Mouse (Mus musculus): ENCODE measurements around the gene Ly75. TPM values are rescaled to one million over a fixed set of nuclear protein-coding genes. Genes with fewer than 3 reads are reported as not detected.

Ly75 gene
- total and polyA plus RNA-seq, 3 experiments: 0.37 to 0.68 (median 0.57) TPM

GRCm38 (mm10) chr2:60260621-60261350 is 122.3 kb downstream of the Ly75 start:
- Histone ChIP-seq H3K27me3 (ENCODE audit: control insufficient read depth, insufficient read depth, low read length) (no peaks in the 10 kb centered on the region), H3K9ac (ENCODE audit: low read depth, low read length) (no peak overlapping the region), H3K4me3 (no peak overlapping the region), H3K27ac (no peak overlapping the region), H3K4me1 (ENCODE audit: control insufficient read depth, insufficient read depth, low read length) (no peaks in the 10 kb centered on the region), H3K36me3 (ENCODE audit: control insufficient read depth, insufficient read depth, low read length) (no peaks in the 10 kb centered on the region), H3K79me2 (replicated peaks; ENCODE audit: control insufficient read depth, insufficient read depth, low read length) (no peaks in the 10 kb centered on the region; the same call in 1 of the 2 replicates)
- TF ChIP-seq EP300 (IDR thresholded peaks at IDR 0.05; ENCODE audit: insufficient read depth, low read depth, low read length) (no peak), CTCF (IDR thresholded peaks at IDR 0.05) (no peak), POLR2A (IDR thresholded peaks at IDR 0.05; ENCODE audit: insufficient read depth, low read depth, low read length) (no peak)
- WGBS: 73% methylated on average over 5 of the region's 5 CpGs
- intact Hi-C loops (cut with DNase I): no loop called here
- no peak for DNase-seq

DNA sequence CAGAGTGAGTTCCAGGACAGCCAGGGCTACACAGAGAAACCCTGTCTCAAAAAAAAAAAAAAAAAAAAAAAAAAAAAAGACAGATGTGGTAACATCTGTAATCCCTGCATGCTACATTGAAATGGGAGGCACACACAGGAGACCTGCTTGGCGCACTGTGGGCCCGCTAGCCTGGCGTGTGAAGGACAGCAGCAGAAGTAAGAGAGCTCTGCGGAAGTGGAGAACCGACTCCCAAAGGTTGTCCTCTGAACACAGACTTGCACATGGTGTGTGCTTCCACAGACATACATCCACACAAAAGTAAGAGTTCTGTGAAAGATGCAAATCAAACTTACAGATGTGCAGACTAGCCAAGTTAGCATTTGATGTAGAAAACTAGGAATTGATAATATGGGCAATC is 123.9 kb downstream of the Ly75 start:
- TF ChIP-seq EP300 (IDR thresholded peaks at IDR 0.05; ENCODE audit: insufficient read depth, low read depth, low read length) (no peak), CTCF (IDR thresholded peaks at IDR 0.05) (no peak), POLR2A (IDR thresholded peaks at IDR 0.05; ENCODE audit: insufficient read depth, low read depth, low read length) (no peak)
- no peak for DNase-seq
- no peaks in the 10 kb centered on the region for H3K36me3 ChIP-seq (ENCODE audit: control insufficient read depth, insufficient read depth, low read length)
- intact Hi-C loops (cut with DNase I): no loop called here
- H3K79me2 ChIP-seq (replicated peaks; ENCODE audit: control insufficient read depth, insufficient read depth, low read length): no peaks in the 10 kb centered on the region; the same call in 1 of the 2 replicates
- no peak overlapping the region for H3K4me3 ChIP-seq
- H3K9ac ChIP-seq (ENCODE audit: low read depth, low read length): no peak overlapping the region
- no peaks in the 10 kb centered on the region for H3K4me1 ChIP-seq (ENCODE audit: control insufficient read depth, insufficient read depth, low read length)
- WGBS: 95% methylated on average over 5 of the region's 5 CpGs
- H3K27me3 ChIP-seq (ENCODE audit: control insufficient read depth, insufficient read depth, low read length): no peaks in the 10 kb centered on the region
- H3K27ac ChIP-seq: no peak overlapping the region

DNA sequence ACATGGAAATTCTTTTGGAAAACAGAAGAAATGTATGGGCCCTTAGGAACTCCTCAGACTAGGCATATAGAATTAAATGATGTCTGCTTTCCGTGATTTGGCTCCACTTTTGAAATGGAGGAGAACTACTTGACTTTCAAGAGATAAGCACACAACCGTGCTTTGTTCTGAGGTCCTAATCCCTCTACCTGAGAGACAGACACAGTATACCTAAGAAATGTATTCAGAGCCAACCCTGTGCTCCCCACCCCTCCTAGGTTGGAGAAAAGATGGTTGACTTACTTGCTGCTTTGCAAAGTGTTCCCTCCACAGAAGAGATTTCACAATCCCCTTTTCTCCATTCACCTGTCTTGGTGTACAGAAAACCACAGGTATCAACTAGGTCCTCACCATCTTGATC is 126.4 kb downstream of the Ly75 start:
- Histone ChIP-seq H3K4me1 (ENCODE audit: control insufficient read depth, insufficient read depth, low read length) (no peaks in the 10 kb centered on the region), H3K27ac (no peak overlapping the region), H3K27me3 (ENCODE audit: control insufficient read depth, insufficient read depth, low read length) (no peaks in the 10 kb centered on the region), H3K79me2 (replicated peaks; ENCODE audit: control insufficient read depth, insufficient read depth, low read length) (no peaks in the 10 kb centered on the region; the same call in 1 of the 2 replicates), H3K9ac (ENCODE audit: low read depth, low read length) (no peak overlapping the region), H3K36me3 (ENCODE audit: control insufficient read depth, insufficient read depth, low read length) (no peaks in the 10 kb centered on the region; the same call in 1 of the 2 replicates), H3K4me3 (no peak overlapping the region)
- no peak for DNase-seq
- no peak for TF ChIP-seq EP300 (IDR thresholded peaks at IDR 0.05; ENCODE audit: insufficient read depth, low read depth, low read length)
- TF ChIP-seq CTCF (IDR thresholded peaks at IDR 0.05): no peak
- 62% methylated on average over 2 of the region's 2 CpGs for WGBS
- intact Hi-C loops (cut with DNase I): no loop called here

GRCm38 (mm10) chr2:60253506-60253905 is 129.6 kb downstream of the Ly75 start:
- Histone ChIP-seq H3K36me3 (ENCODE audit: control insufficient read depth, insufficient read depth, low read length) (peaks cover 2% of the 10 kb centered on the region), H3K27me3 (ENCODE audit: control insufficient read depth, insufficient read depth, low read length) (no peaks in the 10 kb centered on the region), H3K4me3 (no peak overlapping the region), H3K79me2 (replicated peaks; ENCODE audit: control insufficient read depth, insufficient read depth, low read length) (no peaks in the 10 kb centered on the region), H3K4me1 (ENCODE audit: control insufficient read depth, insufficient read depth, low read length) (no peaks in the 10 kb centered on the region), H3K27ac (no peak overlapping the region), H3K9ac (ENCODE audit: low read depth, low read length) (no peak overlapping the region)
- intact Hi-C loops (cut with DNase I): no loop called here
- TF ChIP-seq POLR2A (IDR thresholded peaks at IDR 0.05; ENCODE audit: insufficient read depth, low read depth, low read length) (no peak), CTCF (IDR thresholded peaks at IDR 0.05) (no peak), EP300 (IDR thresholded peaks at IDR 0.05; ENCODE audit: insufficient read depth, low read depth, low read length) (no peak)
- DNase-seq: no peak

GRCm38 (mm10) chr2:60252782-60253181 is 130.3 kb downstream of the Ly75 start:
- H3K4me1 ChIP-seq (ENCODE audit: control insufficient read depth, insufficient read depth, low read length): no peaks in the 10 kb centered on the region
- intact Hi-C loops (cut with DNase I): no loop called here
- 67% methylated on average over 4 of the region's 4 CpGs for WGBS
- TF ChIP-seq EP300 (IDR thresholded peaks at IDR 0.05; ENCODE audit: insufficient read depth, low read depth, low read length) (no peak), CTCF (IDR thresholded peaks at IDR 0.05) (no peak), POLR2A (IDR thresholded peaks at IDR 0.05; ENCODE audit: insufficient read depth, low read depth, low read length) (no peak)
- no peaks in the 10 kb centered on the region for H3K27me3 ChIP-seq (ENCODE audit: control insufficient read depth, insufficient read depth, low read length)
- no peak for DNase-seq
- H3K4me3 ChIP-seq: no peak overlapping the region
- no peaks in the 10 kb centered on the region for H3K79me2 ChIP-seq (replicated peaks; ENCODE audit: control insufficient read depth, insufficient read depth, low read length)
- no peak overlapping the region for H3K9ac ChIP-seq (ENCODE audit: low read depth, low read length)
- no peak overlapping the region for H3K27ac ChIP-seq
- H3K36me3 ChIP-seq (ENCODE audit: control insufficient read depth, insufficient read depth, low read length): peaks cover 2% of the 10 kb centered on the region

Other genes with a start within 250 kb of the Ly75 start
- gene Baz2b, start 173.5 kb downstream of the Ly75 start, total RNA-seq (2021): 10 to 100 TPM; 39.5 TPM
- 12.8 and 16.9 TPM in 2 replicates for gene Baz2b, start 173.5 kb downstream of the Ly75 start, polyA plus RNA-seq (2012; rRNA removed)
- gene March7, start 173.4 kb downstream of the Ly75 start, total RNA-seq (2021): 10 to 100 TPM; 20.9 to 24.8 TPM
- 9.6 and 17.8 TPM in 2 replicates for gene March7, start 173.4 kb downstream of the Ly75 start, polyA plus RNA-seq (2012; rRNA removed)
- gene Cd302, start 98.8 kb downstream of the Ly75 start, total RNA-seq (2021): 10 to 100 TPM in 1 of 2 experiments, 1 to 10 TPM in 1; 9.2 to 10.6 TPM
- gene Cd302, start 98.8 kb downstream of the Ly75 start, polyA plus RNA-seq (2012; rRNA removed): 10.2 and 11.6 TPM in 2 replicates
- 1 to 10 TPM; 1.7 to 1.9 TPM for gene Pla2r1, start 170.0 kb upstream of the Ly75 start, total RNA-seq (2021)
- gene Pla2r1, start 170.0 kb upstream of the Ly75 start, polyA plus RNA-seq (2012; rRNA removed): 1.4 and 2.4 TPM in 2 replicates

Measured in heart, adult 2 months (tissue).